Mouse (Mus musculus) cerebellum, adult 11-12 months (tissue): Measurements from ENCODE around the gene Haus8.
"Not testable (repeated sequence)": the region's sequence is repeated elsewhere in the genome, so short reads cannot be mapped to it uniquely, and the experiment has no call there.

Experiments
- DNase-seq: peaks from one replicate; pipeline ENCODE4 v3.0.0; 2022

Gene Haus8

GRCm38 (mm10) chr8:71282621-71283020, 9.9 kb upstream of the Haus8 start:
- DNase-seq, result no peak

DNA sequence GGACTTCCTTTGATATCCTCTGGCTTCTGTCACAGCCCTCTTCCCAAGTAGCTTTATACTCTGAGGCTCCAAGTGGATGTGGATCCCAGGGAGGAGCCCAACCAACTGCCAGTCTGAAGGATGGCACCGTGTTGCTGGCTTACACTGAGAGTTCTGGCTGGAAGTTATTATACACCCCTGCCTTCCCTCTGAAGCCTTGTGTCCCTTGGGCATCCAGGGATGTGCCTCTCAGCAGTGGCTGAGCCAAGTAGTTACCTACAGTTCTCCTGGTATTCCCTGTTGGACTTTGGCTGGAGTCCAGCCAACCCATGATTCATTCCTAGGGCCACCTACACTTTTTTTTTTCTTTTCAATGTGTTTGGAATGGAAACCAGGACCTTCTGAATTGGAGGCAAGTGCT, 9.0 kb upstream of the Haus8 start:
- DNase-seq, result not testable (repeated sequence)

- DNase-seq, result not testable (repeated sequence)
These were observed 6.7 kb upstream of the Haus8 start for GRCm38 (mm10) chr8:71279409-71279808.

DNA sequence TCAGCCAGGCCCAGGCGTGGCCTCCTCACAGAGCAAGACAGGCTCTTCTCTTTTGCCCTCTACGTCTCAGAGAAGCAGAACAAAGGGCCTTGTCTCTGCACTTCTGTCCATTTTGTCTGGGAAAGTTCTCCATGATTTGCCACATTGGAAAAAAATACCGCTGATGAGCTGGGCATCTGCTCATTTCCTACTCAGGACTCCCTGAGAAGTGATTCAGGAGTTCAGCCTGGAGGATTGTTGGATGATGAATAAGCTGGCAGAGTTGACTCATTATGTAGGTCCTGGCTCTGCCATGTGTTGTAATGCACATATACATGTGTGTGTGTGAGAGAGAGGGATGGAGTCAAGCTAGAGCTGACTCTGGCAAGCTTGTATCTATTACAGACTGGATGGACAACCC, 3.4 kb upstream of the Haus8 start:
- no peak for DNase-seq

- DNase-seq, result no peak
These were observed 1.7 kb upstream of the Haus8 start for GRCm38 (mm10) chr8:71274478-71274877.

GRCm38 (mm10) chr8:71273151-71273510, 397 bp upstream of the Haus8 start:
- peak; percentile 52 for DNase-seq

DNA sequence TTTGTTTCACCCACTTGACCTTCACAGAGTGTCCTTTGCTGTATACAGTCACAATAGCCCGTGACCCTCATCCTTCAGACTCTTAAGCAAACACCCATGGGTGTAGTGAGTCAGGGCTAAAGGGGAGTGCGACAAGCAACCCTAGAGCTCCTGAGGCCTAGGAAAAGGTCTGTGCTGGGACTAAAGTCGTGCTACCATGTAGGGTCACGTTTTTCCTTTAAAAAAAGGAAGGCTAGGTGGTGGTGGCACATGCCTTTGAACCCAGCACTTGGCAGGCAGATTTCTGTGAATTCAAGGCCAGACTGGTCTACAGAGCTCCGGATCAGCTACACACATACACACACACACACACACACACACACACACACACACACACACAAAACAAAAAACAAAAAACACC, 1.1 kb downstream of the Haus8 start:
- DNase-seq, result no peak

GRCm38 (mm10) chr8:71268286-71268685, 4.4 kb downstream of the Haus8 start:
- DNase-seq, result not testable (repeated sequence)

- DNase-seq, result no peak
These were observed 5.0 kb downstream of the Haus8 start for GRCm38 (mm10) chr8:71267690-71268089.

- DNase-seq, result no peak
These were observed 11.5 kb downstream of the Haus8 start for GRCm38 (mm10) chr8:71261234-71261633.

DNA sequence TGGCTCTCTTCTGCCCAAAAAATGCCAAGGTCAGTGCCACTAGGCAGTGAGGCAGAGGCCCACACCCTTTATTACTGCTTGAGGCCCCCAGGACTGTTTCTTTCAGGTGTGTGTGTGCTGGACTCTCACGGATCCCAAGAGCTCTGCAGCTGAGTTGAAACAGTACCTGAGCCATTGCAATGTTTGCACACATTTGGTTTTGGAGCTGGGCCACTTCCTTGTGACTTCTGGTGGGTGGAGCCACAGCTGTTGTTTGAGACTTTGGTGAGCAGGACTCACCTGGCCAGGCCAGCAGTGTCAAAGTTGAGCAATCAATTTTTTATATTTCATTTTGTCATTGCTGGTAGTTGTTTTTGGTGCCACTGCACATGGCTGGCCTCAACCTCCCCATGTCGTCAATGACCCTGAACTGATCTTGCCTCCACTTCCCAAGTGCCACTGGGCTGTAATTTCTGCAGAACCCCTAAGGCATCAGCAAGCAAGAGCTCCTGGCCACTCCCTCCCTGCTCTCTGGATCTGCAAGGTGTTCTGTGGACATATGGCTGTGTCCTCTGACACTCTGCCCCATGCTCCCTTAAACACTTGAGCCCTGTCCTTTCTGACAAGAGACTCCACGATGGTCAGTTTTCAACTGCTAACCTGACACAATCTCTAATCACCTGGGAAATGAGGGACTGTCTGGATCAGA, 16.0 kb downstream of the Haus8 start:
- no peak for DNase-seq

GRCm38 (mm10) chr8:71248203-71248602, 24.5 kb downstream of the Haus8 start:
- no peak for DNase-seq

- no peak for DNase-seq
These were observed 30.0 kb downstream of the Haus8 start for GRCm38 (mm10) chr8:71242757-71243156.

- DNase-seq, result no peak
These were observed 48.2 kb downstream of the Haus8 start for GRCm38 (mm10) chr8:71224560-71224959.

DNA sequence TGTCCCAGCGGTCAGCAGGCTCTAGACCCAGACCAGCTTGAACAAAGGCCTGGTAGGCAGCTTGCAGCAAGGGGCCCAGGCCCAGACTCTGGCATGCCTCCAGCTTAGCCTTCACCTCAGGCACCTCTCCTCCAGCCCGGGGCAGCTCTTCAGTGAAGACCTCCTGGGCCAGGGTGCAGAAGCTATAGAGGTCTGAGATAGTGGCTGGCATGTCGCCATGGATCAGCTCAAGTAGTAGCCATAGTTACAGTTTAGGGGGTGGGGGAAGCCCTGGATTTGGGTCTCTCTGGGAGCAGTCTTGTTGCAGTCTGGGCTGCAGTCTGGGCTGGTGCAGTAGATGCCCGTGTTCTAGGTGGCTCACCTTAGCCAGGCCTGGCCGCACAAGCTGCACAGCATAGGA, 58.5 kb downstream of the Haus8 start:
- DNase-seq, result not testable (repeated sequence)

GRCm38 (mm10) chr8:71205541-71205967, 67.2 kb downstream of the Haus8 start:
- peak; percentile 18 for DNase-seq
